In genomic region chr6:129558946-129559640, GRCm38 (mm10) we compare ENCODE assay signal across 8 mouse cellular contexts. TPM values are rescaled to one million over a fixed set of nuclear protein-coding genes. Genes with fewer than 3 reads are reported as not detected.
DNase-seq lines count a peak whose midpoint lies in the region; ATAC-seq and TF ChIP-seq lines count a peak whose summit lies in the region.

No protein-coding gene starts in this region.

- WGBS in limb, embryonic 11.5 days, result 23% methylated on average over 12 of the region's 12 CpGs
- WGBS in midbrain, embryonic 12.5 days, result 20% methylated on average over 12 of the region's 12 CpGs
- 10% methylated on average over 12 of the region's 12 CpGs for whole genome bisulfite sequencing in spleen, adult 2 months

- no peak overlapping the region for H3K27ac ChIP-seq in left cerebral cortex, adult 2 months
- no peak overlapping the region for H3K27ac ChIP-seq in limb, embryonic 11.5 days (replicated peaks; ENCODE audit: low read depth, low read length)
- H3K27ac ChIP-seq in midbrain, embryonic 12.5 days (replicated peaks), result no peak overlapping the region
- H3K27ac ChIP-seq in spleen, adult 2 months (ENCODE audit: insufficient read depth, low read length), result no peak overlapping the region

- DNase-seq in left cerebral cortex, adult 2 months (ENCODE audit: extremely low spot score in 1 of 2, low spot score in 2 of 2), result peak; percentile 61 to 78
- no peak for DNase-seq in left cerebral cortex, adult 11 months (ENCODE audit: low spot score)
- DNase-seq in cerebellum, postnatal 14 days, result peak; percentile 82 to 87
- DNase-seq in frontal cortex, postnatal 36 days (ENCODE audit: low spot score in 2 of 2), result peak; percentile 61 to 73
- peak; percentile 76 for DNase-seq in induced T-regulatory cell, adult 2 months (ENCODE audit: low read depth)
- DNase-seq in limb, embryonic 11.5 days (ENCODE audit: low spot score), result peak; percentile 84
- DNase-seq in spleen, adult 2 months (ENCODE audit: low read depth in 1 of 2, low spot score in 2 of 2), result peak; percentile 28 to 59

- ATAC-seq in limb, embryonic 11.5 days (ENCODE audit: insufficient number of reproducible peaks, low FRiP score, low TSS enrichment, low read depth), result peak; percentile 67; the same call in 1 of the 2 replicates
- ATAC-seq in midbrain, embryonic 12.5 days (ENCODE audit: low FRiP score, low read depth), result peak; percentile 82

- H3K4me1 ChIP-seq in limb, embryonic 11.5 days (ENCODE audit: control insufficient read depth, insufficient read depth, low read length), result no peaks in the 10 kb centered on the region
- H3K4me1 ChIP-seq in midbrain, embryonic 12.5 days, result peaks cover 11% of the 10 kb centered on the region
- no peaks in the 10 kb centered on the region for H3K4me1 ChIP-seq in spleen, adult 2 months (ENCODE audit: control insufficient read depth, insufficient read depth, insufficient read length)

- H3K9ac ChIP-seq in limb, embryonic 11.5 days (ENCODE audit: low read length), result no peak overlapping the region
- H3K9ac ChIP-seq in midbrain, embryonic 12.5 days (replicated peaks), result no peak overlapping the region

- no peaks in the 10 kb centered on the region for H3K27me3 ChIP-seq in limb, embryonic 11.5 days (ENCODE audit: control insufficient read depth, insufficient read depth, low read length)
- H3K27me3 ChIP-seq in midbrain, embryonic 12.5 days, result no peaks in the 10 kb centered on the region
- H3K27me3 ChIP-seq in spleen, adult 2 months (ENCODE audit: control insufficient read depth, insufficient read depth, low read length), result no peaks in the 10 kb centered on the region

- H3K9me3 ChIP-seq in limb, embryonic 11.5 days (ENCODE audit: control insufficient read depth, low read length), result no peaks in the 10 kb centered on the region
- no peaks in the 10 kb centered on the region for H3K9me3 ChIP-seq in midbrain, embryonic 12.5 days

- H3K36me3 ChIP-seq in limb, embryonic 11.5 days (ENCODE audit: control insufficient read depth, insufficient read depth, low read length), result no peaks in the 10 kb centered on the region
- H3K36me3 ChIP-seq in midbrain, embryonic 12.5 days, result no peaks in the 10 kb centered on the region
- no peaks in the 10 kb centered on the region for H3K36me3 ChIP-seq in spleen, adult 2 months (ENCODE audit: control insufficient read depth, insufficient read depth, low read length)

- TF ChIP-seq CTCF in left cerebral cortex, adult 2 months (IDR thresholded peaks at IDR 0.05), result peak; percentile 86
- peak; percentile 80; the same call in 1 of the 2 replicates for TF ChIP-seq CTCF in spleen, adult 2 months (IDR thresholded peaks at IDR 0.05; ENCODE audit: extremely low read depth, insufficient read depth, insufficient read length, insufficient replicate concordance)

- H3K4me3 ChIP-seq in left cerebral cortex, adult 2 months, result no peak overlapping the region
- H3K4me3 ChIP-seq in limb, embryonic 11.5 days (ENCODE audit: low read depth, low read length), result no peak overlapping the region
- no peak overlapping the region for H3K4me3 ChIP-seq in midbrain, embryonic 12.5 days
- H3K4me3 ChIP-seq in spleen, adult 2 months (ENCODE audit: extremely low read depth, insufficient read depth, insufficient read length), result no peak overlapping the region

- no peak for TF ChIP-seq POLR2A in spleen, adult 2 months (IDR thresholded peaks at IDR 0.05; ENCODE audit: low read depth, low read length)

- intact Hi-C loops in left cerebral cortex, adult 2 months (cut with DNase I), result loop anchor here (1.0 to 2.0 kb wide), 2 partner anchors 40 to 166 kb away; no protein-coding TSS in a partner anchor

- H3K4me2 ChIP-seq in limb, embryonic 11.5 days (ENCODE audit: low read depth, severe bottlenecking), result no peak overlapping the region
- no peak overlapping the region for H3K4me2 ChIP-seq in midbrain, embryonic 12.5 days (replicated peaks)

RNA-seq across cellular contexts. Expression of gene Klre1, which starts 18.6 kb away (rescaled TPM):
- total RNA-seq in left cerebral cortex, adult 2 months (2021), result not detected
- polyA plus RNA-seq in limb, embryonic 11.5 days (2014; fragmentation: Nextera tagmentation; extraction: Ambion mirVana), result not detected in 2 replicates
- polyA plus RNA-seq in midbrain, embryonic 12.5 days (2016; fragmentation: Nextera tagmentation; extraction: Ambion mirVana), result not detected in 2 replicates
- polyA plus RNA-seq in spleen, adult 2 months (2012; rRNA removed), result 1.6 and 2.6 TPM in 2 replicates

RNA-seq across cellular contexts. Expression of gene Gabarapl1, which starts 26.1 kb away (rescaled TPM):
- total RNA-seq in left cerebral cortex, adult 2 months (2021), result 100 to 1,000 TPM; 707 to 713 TPM
- 11.7 and 12.2 TPM in 2 replicates for polyA plus RNA-seq in limb, embryonic 11.5 days (2014; fragmentation: Nextera tagmentation; extraction: Ambion mirVana)
- polyA plus RNA-seq in midbrain, embryonic 12.5 days (2016; fragmentation: Nextera tagmentation; extraction: Ambion mirVana), result 94.3 and 96.6 TPM in 2 replicates
- 17.6 and 19.9 TPM in 2 replicates for polyA plus RNA-seq in spleen, adult 2 months (2012; rRNA removed)

RNA-seq across cellular contexts. Expression of gene Klrd1, which starts 32.5 kb away (rescaled TPM):
- not detected for total RNA-seq in left cerebral cortex, adult 2 months (2021)
- polyA plus RNA-seq in limb, embryonic 11.5 days (2014; fragmentation: Nextera tagmentation; extraction: Ambion mirVana), result not detected in 2 replicates
- polyA plus RNA-seq in midbrain, embryonic 12.5 days (2016; fragmentation: Nextera tagmentation; extraction: Ambion mirVana), result 0.47 TPM in 1 of 2 replicates, not detected in the other
- polyA plus RNA-seq in spleen, adult 2 months (2012; rRNA removed), result 1.2 and 2.5 TPM in 2 replicates

RNA-seq across cellular contexts. Expression of gene Tmem52b, which starts 46.7 kb away (rescaled TPM):
- total RNA-seq in left cerebral cortex, adult 2 months (2021), result not detected
- not detected in 2 replicates for polyA plus RNA-seq in limb, embryonic 11.5 days (2014; fragmentation: Nextera tagmentation; extraction: Ambion mirVana)
- not detected in 2 replicates for polyA plus RNA-seq in midbrain, embryonic 12.5 days (2016; fragmentation: Nextera tagmentation; extraction: Ambion mirVana)
- polyA plus RNA-seq in spleen, adult 2 months (2012; rRNA removed), result not detected in 2 replicates

RNA-seq across cellular contexts. Expression of gene Olr1, which starts 52.1 kb away (rescaled TPM):
- total RNA-seq in left cerebral cortex, adult 2 months (2021), result not detected
- polyA plus RNA-seq in limb, embryonic 11.5 days (2014; fragmentation: Nextera tagmentation; extraction: Ambion mirVana), result 0.38 TPM in 1 of 2 replicates, not detected in the other
- 0.06 and 0.07 TPM in 2 replicates for polyA plus RNA-seq in midbrain, embryonic 12.5 days (2016; fragmentation: Nextera tagmentation; extraction: Ambion mirVana)
- polyA plus RNA-seq in spleen, adult 2 months (2012; rRNA removed), result 0.06 and 0.08 TPM in 2 replicates
